Mouse (Mus musculus): ENCODE measurements around the gene Gna13. TPM values are rescaled to one million over a fixed set of nuclear protein-coding genes. Genes with fewer than 3 reads are reported as not detected.

The Gna13 gene
- total and polyA plus RNA-seq, 3 experiments: 32.2 to 57.6 (median 39.3) TPM

GRCm38 (mm10) chr11:109319946-109320345 is 42.7 kb upstream of the Gna13 start:
- no peak overlapping the region for H3K4me3 ChIP-seq (replicated peaks in 1 of 3; ENCODE audit: low read depth in 2 of 3, low read length in 2 of 3, poor library complexity in 1 of 3)
- H3K4me2 ChIP-seq (ENCODE audit: insufficient read depth, low read depth, poor library complexity, severe bottlenecking): no peak overlapping the region
- H3K27ac ChIP-seq (ENCODE audit: insufficient read depth, low read depth): no peak overlapping the region
- no peaks in the 10 kb centered on the region for H3K9me3 ChIP-seq (replicated peaks; ENCODE audit: low read length)
- H3K27me3 ChIP-seq (replicated peaks): peaks cover 10% of the 10 kb centered on the region
- dilution Hi-C loops (cut with MboI; ENCODE audit: extremely low pct_ligation_motif_present, extremely low pct_unique_long_range_greater_than_20kb, low sequenced_read_pairs) (no loop called here), in situ Hi-C loops (cut with MboI; ENCODE audit: low pct_ligation_motif_present, low pct_unique_long_range_greater_than_20kb, low sequenced_read_pairs) (loop anchor here (10.0 kb wide), 1 partner anchor 265 kb away; no protein-coding TSS in a partner anchor)
- H3K4me1 ChIP-seq (ENCODE audit: control insufficient read depth in 1 of 2, insufficient read depth in 2 of 2): peaks cover 3 to 5% of the 10 kb centered on the region in 2 experiments; a peak in 3 of 4 replicates
- TF ChIP-seq UBTF (IDR thresholded peaks at IDR 0.05; ENCODE audit: low read depth, low read length): no peak
- no peak for TF ChIP-seq BHLHE40 (IDR thresholded peaks at IDR 0.05; ENCODE audit: low read depth, low read length)
- TF ChIP-seq SIN3A (IDR thresholded peaks at IDR 0.05; ENCODE audit: low read length): no peak
- TF ChIP-seq HCFC1 (IDR thresholded peaks at IDR 0.05; ENCODE audit: low read depth, low read length): no peak
- TF ChIP-seq MXI1 (IDR thresholded peaks at IDR 0.05; ENCODE audit: low read depth, low read length): no peak
- no peak for TF ChIP-seq MAX (IDR thresholded peaks at IDR 0.05; ENCODE audit: low read length)
- no peak for TF ChIP-seq TBP (conservative IDR thresholded peaks at IDR 0.05; ENCODE audit: low read depth, low read length)
- no peak for TF ChIP-seq EP300 (IDR thresholded peaks at IDR 0.05; ENCODE audit: low read length)
- TF ChIP-seq ZC3H11A (IDR thresholded peaks at IDR 0.05; ENCODE audit: low read depth, low read length): no peak
- no peak for TF ChIP-seq CHD1 (IDR thresholded peaks at IDR 0.05; ENCODE audit: low read depth, low read length)
- TF ChIP-seq ZMIZ1 (IDR thresholded peaks at IDR 0.05; ENCODE audit: low read depth, low read length): no peak
- no peak for TF ChIP-seq NRF1 (IDR thresholded peaks at IDR 0.05; ENCODE audit: low read depth, low read length)
- no peak for TF ChIP-seq PAX5 (IDR thresholded peaks at IDR 0.05; ENCODE audit: low read length)
- TF ChIP-seq ZKSCAN1 (IDR thresholded peaks at IDR 0.05; ENCODE audit: borderline replicate concordance, low read depth, low read length): no peak
- no peak for TF ChIP-seq CHD2 (IDR thresholded peaks at IDR 0.05; ENCODE audit: low read length)
- TF ChIP-seq MAZ (IDR thresholded peaks at IDR 0.05; ENCODE audit: low read depth, low read length): no peak
- TF ChIP-seq KAT2A (IDR thresholded peaks at IDR 0.05; ENCODE audit: insufficient replicate concordance, low read length): no peak
- H3K79me2 ChIP-seq (replicated peaks; ENCODE audit: control insufficient read depth, extremely low read depth, insufficient read depth, poor library complexity, severe bottlenecking): no peaks in the 10 kb centered on the region
- no peak overlapping the region for H3K9ac ChIP-seq (ENCODE audit: insufficient read depth, low read depth)
- no peaks in the 10 kb centered on the region for H3K36me3 ChIP-seq (replicated peaks in 1 of 2; ENCODE audit: control insufficient read depth in 1 of 2, insufficient read depth in 1 of 2, low read length in 1 of 2)
- DNase-seq (ENCODE audit: extremely low read depth): no peak

GRCm38 (mm10) chr11:109320361-109320933 is 42.2 kb upstream of the Gna13 start:
- Histone ChIP-seq H3K36me3 (replicated peaks in 1 of 2; ENCODE audit: control insufficient read depth in 1 of 2, insufficient read depth in 1 of 2, low read length in 1 of 2) (no peaks in the 10 kb centered on the region), H3K4me1 (ENCODE audit: control insufficient read depth in 1 of 2, insufficient read depth in 2 of 2) (peaks cover 3 to 5% of the 10 kb centered on the region in 2 experiments; a peak in 3 of 4 replicates), H3K27me3 (replicated peaks) (peaks cover 8% of the 10 kb centered on the region), H3K27ac (ENCODE audit: insufficient read depth, low read depth) (no peak overlapping the region), H3K9me3 (replicated peaks; ENCODE audit: low read length) (no peaks in the 10 kb centered on the region), H3K79me2 (replicated peaks; ENCODE audit: control insufficient read depth, extremely low read depth, insufficient read depth, poor library complexity, severe bottlenecking) (no peaks in the 10 kb centered on the region), H3K4me2 (ENCODE audit: insufficient read depth, low read depth, poor library complexity, severe bottlenecking) (no peak overlapping the region), H3K4me3 (replicated peaks in 1 of 3; ENCODE audit: low read depth in 2 of 3, low read length in 2 of 3, poor library complexity in 1 of 3) (no peak overlapping the region), H3K9ac (ENCODE audit: insufficient read depth, low read depth) (no peak overlapping the region)
- in situ Hi-C loops (cut with MboI; ENCODE audit: low pct_ligation_motif_present, low pct_unique_long_range_greater_than_20kb, low sequenced_read_pairs): loop anchor here (10.0 kb wide), 1 partner anchor 264 kb away; no protein-coding TSS in a partner anchor
- TF ChIP-seq SIN3A (IDR thresholded peaks at IDR 0.05; ENCODE audit: low read length): no peak
- DNase-seq (ENCODE audit: extremely low read depth): no peak
- dilution Hi-C loops (cut with MboI; ENCODE audit: extremely low pct_ligation_motif_present, extremely low pct_unique_long_range_greater_than_20kb, low sequenced_read_pairs): no loop called here

Measured in CH12.LX (cell line).